Mouse (Mus musculus) MEL (cell line): ENCODE data around the gene Nthl1. TPM values are rescaled to one million over a fixed set of nuclear protein-coding genes. Genes with fewer than 3 reads are reported as not detected.
A peak's percentile ranks its signal among the peaks of the same experiment; 100 is the strongest.

Source experiments
- DNase-seq: peaks from one replicate; pipeline ENCODE4 v3.0.0; 2011; ENCODE audit warnings: low read depth, low spot score
- H3K27ac ChIP-seq: 2 replicates; pipeline ENCODE4 v1.5.1; 2012; ENCODE audit warnings: low read depth, mild to moderate bottlenecking, control low read depth, low read length, moderate library complexity; ENCODE audit not compliant: control insufficient read depth
- H3K27me3 ChIP-seq, 2 experiments: fragments of 150-350 bp in 1 of 2; sonication (generic) in 1 of 2; 2 replicates each; pipeline ENCODE4 v1.6.1; 2012; ENCODE audit warnings: low read length in 2 of 2, mild to moderate bottlenecking in 2 of 2, improper control_type of control experiment in 1 of 2, moderate library complexity in 1 of 2; ENCODE audit not compliant: insufficient read depth in 2 of 2, control insufficient read depth in 1 of 2
- H3K36me3 ChIP-seq, 2 experiments: 2 replicates each; pipeline ENCODE4 v1.6.1; 2012 to 2014; ENCODE audit warnings: low read length in 2 of 2, improper control_type of control experiment in 1 of 2, inconsistent platforms in 1 of 2, mild to moderate bottlenecking in 1 of 2; ENCODE audit not compliant: insufficient read depth in 2 of 2, control insufficient read depth in 1 of 2
- H3K4me1 ChIP-seq, 2 experiments: fragments of 150-350 bp in 1 of 2; sonication (generic) in 1 of 2; 2 replicates each; pipeline ENCODE4 v1.6.1; 2012; ENCODE audit warnings: low read length in 2 of 2, improper control_type of control experiment in 1 of 2, mild to moderate bottlenecking in 1 of 2; ENCODE audit not compliant: insufficient read depth in 2 of 2, control insufficient read depth in 1 of 2
- H3K4me3 ChIP-seq, 2 experiments: fragments of 150-350 bp in 1 of 2; sonication (generic) in 1 of 2; 2 replicates each; pipeline ENCODE4 v1.5.1; 2012; ENCODE audit warnings: low read depth in 2 of 2, low read length in 2 of 2, mild to moderate bottlenecking in 2 of 2, moderate library complexity in 2 of 2, control low read depth in 1 of 2, improper control_type of control experiment in 1 of 2; ENCODE audit not compliant: control insufficient read depth in 1 of 2, insufficient read depth in 1 of 2
- H3K79me2 ChIP-seq: 2 replicates; pipeline ENCODE4 v1.6.1; 2012; ENCODE audit warnings: mild to moderate bottlenecking, low read length, moderate library complexity; ENCODE audit not compliant: control insufficient read depth, poor library complexity, insufficient read depth
- H3K9ac ChIP-seq: 2 replicates; pipeline ENCODE4 v1.6.1; 2012; ENCODE audit warnings: low read depth, mild to moderate bottlenecking, control low read depth, low read length, moderate library complexity; ENCODE audit not compliant: control insufficient read depth, poor library complexity, severe bottlenecking
- H3K9me3 ChIP-seq: fragments of 150-350 bp; sonication (generic); replicated peaks from 2 replicates; pipeline ENCODE4 v1.6.1; 2012; ENCODE audit warnings: mild to moderate bottlenecking, low read length, improper control_type of control experiment, moderate library complexity; ENCODE audit not compliant: insufficient read depth
- CTCF ChIP-seq, 3 experiments: IDR thresholded peaks in 2 of 3; conservative IDR thresholded peaks in 1 of 3; 2 replicates each; pipeline ENCODE4 v1.5.1; 2011 to 2012; ENCODE audit warnings: low read length in 3 of 3, low read depth in 2 of 3, mild to moderate bottlenecking in 2 of 3, improper control_type of control experiment in 1 of 3, inconsistent platforms in 1 of 3, mixed read lengths in 1 of 3, moderate library complexity in 1 of 3; ENCODE audit not compliant: control insufficient read depth in 1 of 3, insufficient read depth in 1 of 3, poor library complexity in 1 of 3, severe bottlenecking in 1 of 3
- ELF1 ChIP-seq: IDR thresholded peaks from 2 replicates; pipeline ENCODE4 v1.6.1; 2014; ENCODE audit warnings: low read depth, mild to moderate bottlenecking, inconsistent platforms, low read length, improper control_type of control experiment, moderate library complexity
- ETS1 ChIP-seq: IDR thresholded peaks from 2 replicates; pipeline ENCODE4 v1.6.1; 2012; ENCODE audit warnings: low read depth, mild to moderate bottlenecking, inconsistent platforms, low read length, improper control_type of control experiment, moderate library complexity
- GABPA ChIP-seq: IDR thresholded peaks from 2 replicates; pipeline ENCODE4 v1.6.1; 2012; ENCODE audit warnings: low read depth, mild to moderate bottlenecking, inconsistent platforms, low read length, improper control_type of control experiment, moderate library complexity
- GATA1 ChIP-seq: IDR thresholded peaks from 2 replicates; pipeline ENCODE4 v1.6.1; 2011; ENCODE audit warnings: low read depth, low read length, improper control_type of control experiment
- HCFC1 ChIP-seq: IDR thresholded peaks from 2 replicates; pipeline ENCODE4 v1.6.1; 2012; ENCODE audit warnings: low read depth, mild to moderate bottlenecking, inconsistent platforms, low read length, improper control_type of control experiment, moderate library complexity
- MAFK ChIP-seq: IDR thresholded peaks from 2 replicates; pipeline ENCODE4 v1.6.1; 2011; ENCODE audit warnings: low read depth, mild to moderate bottlenecking, low read length, improper control_type of control experiment, borderline replicate concordance
- MAX ChIP-seq: IDR thresholded peaks from 2 replicates; pipeline ENCODE4 v1.6.1; 2011; ENCODE audit warnings: low read length, improper control_type of control experiment
- MAZ ChIP-seq: IDR thresholded peaks from 2 replicates; pipeline ENCODE4 v1.6.1; 2012; ENCODE audit warnings: low read depth, mild to moderate bottlenecking, inconsistent platforms, low read length, improper control_type of control experiment
- MEF2A ChIP-seq: IDR thresholded peaks from 2 replicates; pipeline ENCODE4 v1.6.1; 2014; ENCODE audit warnings: low read depth, mild to moderate bottlenecking, inconsistent platforms, low read length, improper control_type of control experiment; ENCODE audit not compliant: poor library complexity, insufficient replicate concordance, severe bottlenecking; ENCODE audit errors: extremely low read depth
- MYB ChIP-seq: IDR thresholded peaks from 2 replicates; pipeline ENCODE4 v1.6.1; 2011; ENCODE audit warnings: mild to moderate bottlenecking, low read depth, low read length, improper control_type of control experiment
- NELFE ChIP-seq: IDR thresholded peaks from 2 replicates; pipeline ENCODE4 v1.6.1; 2011; ENCODE audit warnings: low read depth, low read length, improper control_type of control experiment
- RAD21 ChIP-seq: IDR thresholded peaks from 2 replicates; pipeline ENCODE4 v1.6.1; 2011; ENCODE audit warnings: mild to moderate bottlenecking, low read depth, low read length, improper control_type of control experiment
- SIN3A ChIP-seq: IDR thresholded peaks from 2 replicates; pipeline ENCODE4 v1.6.1; 2012; ENCODE audit warnings: low read length, improper control_type of control experiment, inconsistent platforms
- TBP ChIP-seq: IDR thresholded peaks from 2 replicates; pipeline ENCODE4 v1.8.0; 2011; ENCODE audit warnings: low read depth, low read length, improper control_type of control experiment
- TCF12 ChIP-seq: IDR thresholded peaks from 2 replicates; pipeline ENCODE4 v1.6.1; 2014; ENCODE audit warnings: low read depth, mild to moderate bottlenecking, inconsistent platforms, low read length, improper control_type of control experiment, moderate library complexity
- UBTF ChIP-seq: IDR thresholded peaks from 2 replicates; pipeline ENCODE4 v1.6.1; 2012; ENCODE audit warnings: low read depth, mild to moderate bottlenecking, inconsistent platforms, low read length, improper control_type of control experiment, moderate library complexity, borderline replicate concordance; ENCODE audit not compliant: insufficient read depth
- USF2 ChIP-seq, 2 experiments: IDR thresholded peaks; 2 replicates each; pipeline ENCODE4 v1.6.1; 2011 to 2012; ENCODE audit warnings: improper control_type of control experiment in 2 of 2, low read length in 2 of 2, borderline replicate concordance in 1 of 2, inconsistent platforms in 1 of 2, low read depth in 1 of 2, mild to moderate bottlenecking in 1 of 2; ENCODE audit not compliant: insufficient read depth in 1 of 2
- ZC3H11A ChIP-seq: IDR thresholded peaks from 2 replicates; pipeline ENCODE4 v1.6.1; 2012; ENCODE audit warnings: low read depth, mild to moderate bottlenecking, inconsistent platforms, low read length, improper control_type of control experiment
- ZKSCAN1 ChIP-seq: IDR thresholded peaks from 2 replicates; pipeline ENCODE4 v1.6.1; 2012; ENCODE audit warnings: low read depth, mild to moderate bottlenecking, inconsistent platforms, low read length, improper control_type of control experiment, moderate library complexity
- polyA plus RNA-seq, 2 experiments: library from polyadenylated mRNA; stranded (reverse) in 1 of 2; unstranded in 1 of 2; fragments of >175 nt in 1 of 2; fragments of >200 nt in 1 of 2; gene quantifications; 2 replicates each; pipeline versions ENCODE4 v1.2.1 to v1.2.4; 2012; ENCODE audit warnings: low replicate concordance in 2 of 2, low read depth in 1 of 2; ENCODE audit not compliant: insufficient read length in 2 of 2, insufficient read depth in 1 of 2, missing spikeins in 1 of 2
- total RNA-seq: library from RNA; depleted of rRNA; stranded (reverse); fragments of 300-350 nt; gene quantifications from 2 replicates; pipeline ENCODE4 v1.2.3, GENCODE M21; 2012

The Nthl1 gene
- total and polyA plus RNA-seq, 3 experiments = 31.4 to 262 (median 32.0) TPM

GRCm38 (mm10) chr17:24595126-24596072, 37.1 kb upstream of the Nthl1 start:
- Histone ChIP-seq H3K27ac (no peak overlapping the region), H3K4me3 (no peak overlapping the region), H3K9me3 (no peaks in the 10 kb centered on the region), H3K79me2 (no peaks in the 10 kb centered on the region), H3K9ac (no peak overlapping the region), H3K4me1 (no peaks in the 10 kb centered on the region), H3K36me3 (peaks cover 0 to 2% of the 10 kb centered on the region in 2 experiments; a peak in 2 of 4 replicates), H3K27me3 (no peaks in the 10 kb centered on the region)
- TF ChIP-seq UBTF = no peak
- no peak for TF ChIP-seq MAX
- peak; percentile 19 for TF ChIP-seq RAD21
- no peak for TF ChIP-seq GATA1
- TF ChIP-seq CTCF (IDR thresholded peaks at IDR 0.05 in 2 of 3, conservative IDR thresholded peaks at IDR 0.05 in 1 of 3; ENCODE audit: control insufficient read depth in 1 of 3, insufficient read depth in 1 of 3, low read depth in 2 of 3, low read length in 3 of 3, poor library complexity in 1 of 3, severe bottlenecking in 1 of 3) = peak in 2 of 3 experiments; percentile 28 to 36; a peak in 4 of 6 replicates
- no peak for TF ChIP-seq ETS1
- no peak for TF ChIP-seq GABPA
- TF ChIP-seq HCFC1 = no peak
- no peak for TF ChIP-seq MEF2A
- DNase-seq = peak; percentile 32

GRCm38 (mm10) chr17:24596073-24596466, 36.4 kb upstream of the Nthl1 start:
- Histone ChIP-seq H3K4me3 (no peak overlapping the region), H3K9me3 (no peaks in the 10 kb centered on the region), H3K9ac (no peak overlapping the region), H3K27me3 (no peaks in the 10 kb centered on the region), H3K27ac (no peak overlapping the region), H3K4me1 (no peaks in the 10 kb centered on the region), H3K36me3 (peaks cover 0 to 2% of the 10 kb centered on the region in 2 experiments; a peak in 2 of 4 replicates), H3K79me2 (no peaks in the 10 kb centered on the region)
- TF ChIP-seq HCFC1 (no peak), TCF12 (no peak), ZC3H11A (no peak), ELF1 (no peak), MAFK (no peak), USF2 (IDR thresholded peaks at IDR 0.05; ENCODE audit: borderline replicate concordance in 1 of 2, insufficient read depth in 1 of 2, low read depth in 1 of 2, low read length in 2 of 2) (no peak), MEF2A (no peak), TBP (no peak), NELFE (no peak), SIN3A (no peak), CTCF (IDR thresholded peaks at IDR 0.05 in 2 of 3, conservative IDR thresholded peaks at IDR 0.05 in 1 of 3; ENCODE audit: control insufficient read depth in 1 of 3, insufficient read depth in 1 of 3, low read depth in 2 of 3, low read length in 3 of 3, poor library complexity in 1 of 3, severe bottlenecking in 1 of 3) (no peak), GABPA (no peak), ZKSCAN1 (no peak), MYB (no peak), MAZ (no peak), GATA1 (no peak)
- no peak for DNase-seq
